Mouse (Mus musculus): ENCODE measurements at regions not wholly inside any gene's neighbourhood (a gene's known extent, or its start where the extent isn't known, plus 50 kb on each side); places are given as distances from the start of the nearest gene placed in this dataset.

DNA sequence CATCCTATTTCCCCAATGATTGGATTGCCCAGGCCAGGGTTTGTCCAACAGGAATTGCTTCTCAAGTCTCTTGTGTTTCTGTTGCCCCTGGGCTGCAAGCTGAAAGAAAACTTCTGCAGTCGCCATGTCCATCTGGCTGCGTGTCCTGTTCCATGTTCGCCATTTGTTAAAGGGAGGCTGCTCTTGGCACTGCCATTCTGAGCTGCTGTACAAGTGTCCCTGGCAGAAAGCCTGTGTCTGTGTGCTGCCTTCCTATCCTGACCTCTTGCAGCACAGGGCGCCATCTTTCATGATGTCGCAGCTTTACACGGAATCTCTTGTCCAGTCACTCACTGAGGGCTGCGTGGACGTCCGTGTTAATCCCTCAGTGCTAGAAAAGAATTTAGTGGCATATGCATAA is 349.2 kb downstream of the Agtpbp1 start:
- DNase-seq (ENCODE audit: low spot score in 2 of 2) = peak; percentile 31 to 62

DNA sequence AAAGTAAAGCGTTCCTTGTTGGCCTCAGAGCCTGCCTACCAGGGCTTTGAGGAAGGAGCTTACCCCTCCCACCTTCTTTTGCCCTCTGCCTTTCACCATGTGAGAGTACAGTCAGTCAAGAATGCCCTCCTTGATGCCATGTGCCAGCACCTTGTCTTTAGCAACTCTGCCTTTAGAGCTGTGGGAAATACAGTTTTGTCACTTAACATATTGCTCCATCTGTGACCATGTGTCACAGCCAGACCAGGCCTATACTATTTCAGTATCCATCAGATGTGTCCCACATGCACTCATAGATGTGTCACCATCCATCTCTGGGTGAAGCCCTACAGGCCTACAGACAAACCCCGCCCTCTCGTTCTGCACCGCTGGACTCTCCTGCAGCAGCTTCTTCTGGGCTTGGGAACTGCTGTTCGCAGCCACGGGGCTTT is 355.9 kb downstream of the Agtpbp1 start:
- no peak for DNase-seq (ENCODE audit: low spot score in 2 of 2)

DNA sequence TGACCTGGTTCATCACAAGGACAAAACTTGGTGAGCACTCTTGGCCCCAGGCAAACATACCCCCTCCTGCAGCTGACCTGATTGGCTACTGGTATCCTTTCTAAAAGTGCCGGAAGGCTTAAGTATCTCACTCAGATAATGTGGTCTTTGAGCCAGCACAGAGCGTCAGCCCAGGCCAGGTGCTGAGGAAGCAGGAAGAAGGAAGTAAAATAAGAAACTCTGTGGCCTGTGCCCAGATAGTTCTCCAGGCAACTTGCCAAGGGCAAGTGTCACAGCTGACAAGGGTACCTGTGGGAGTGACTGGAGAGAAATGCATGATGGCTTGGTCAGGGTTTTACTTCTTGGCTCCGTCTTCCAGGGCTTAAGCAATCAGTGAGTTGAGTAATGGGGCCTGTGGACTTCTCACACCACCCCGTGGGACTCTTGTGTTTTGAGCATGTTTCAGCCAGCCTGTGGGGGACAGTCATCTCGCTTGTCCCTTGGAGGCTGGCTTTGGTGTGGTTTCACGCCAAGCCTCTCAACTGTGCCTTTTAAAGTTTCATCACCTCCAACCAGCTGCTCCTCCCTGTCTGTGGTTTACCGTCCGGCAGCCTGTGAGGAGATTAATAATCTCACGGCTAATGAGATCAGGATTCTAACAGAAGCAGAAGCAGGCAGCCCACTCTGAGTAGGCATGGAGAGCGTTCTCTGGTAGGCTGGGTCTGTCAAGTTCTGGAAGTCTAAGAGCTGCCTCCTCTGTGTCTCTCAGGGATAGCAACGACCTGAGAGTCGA is 356.8 kb downstream of the Agtpbp1 start:
- DNase-seq (ENCODE audit: low spot score in 2 of 2) = no peak

DNA sequence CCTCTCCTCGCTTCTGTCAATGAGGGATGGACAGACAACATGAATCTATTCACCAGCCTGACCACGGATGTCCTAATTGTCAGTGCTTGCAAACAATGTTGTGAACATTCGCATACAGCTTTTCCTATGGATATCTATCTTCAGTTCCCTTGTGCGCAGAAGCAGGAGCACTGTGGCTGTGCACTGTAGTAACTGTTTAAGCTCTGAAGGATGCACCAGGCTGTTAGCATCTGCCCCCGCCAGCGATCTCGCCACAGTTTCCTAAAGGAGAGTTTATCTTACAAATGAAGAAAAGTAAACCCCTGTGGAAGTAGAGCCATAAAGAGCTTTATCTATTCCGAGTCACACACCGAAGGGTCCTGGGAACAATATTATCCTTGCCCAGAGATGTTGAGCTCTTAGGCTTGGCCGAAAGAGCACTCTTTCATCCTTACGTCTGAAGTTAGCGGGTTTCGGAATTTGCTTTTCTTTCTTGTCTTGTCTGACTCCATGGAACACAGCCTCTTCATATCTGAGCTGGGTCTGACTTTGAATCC is 357.4 kb downstream of the Agtpbp1 start:
- no peak for DNase-seq (ENCODE audit: low spot score in 2 of 2)

DNA sequence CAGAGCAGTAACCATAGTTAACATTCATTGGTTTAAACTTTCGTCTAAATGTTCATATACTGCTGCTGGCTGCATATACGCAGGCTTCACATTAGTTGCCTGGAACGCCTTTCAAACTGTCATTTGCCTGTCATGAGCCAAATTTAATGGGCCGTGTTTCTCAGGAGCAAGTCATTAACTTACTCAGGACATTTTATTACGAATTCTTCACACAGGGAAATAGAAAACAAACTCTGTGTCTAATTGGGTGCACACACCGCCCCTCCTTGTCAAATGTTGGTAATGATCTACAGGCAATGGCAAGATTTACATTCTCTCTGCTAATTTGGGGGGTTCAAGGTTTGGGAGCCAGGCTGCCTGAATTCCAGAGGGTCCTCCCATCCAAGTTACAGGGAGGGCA is 364.4 kb downstream of the Agtpbp1 start:
- no peak for DNase-seq (ENCODE audit: low spot score in 2 of 2)

DNA sequence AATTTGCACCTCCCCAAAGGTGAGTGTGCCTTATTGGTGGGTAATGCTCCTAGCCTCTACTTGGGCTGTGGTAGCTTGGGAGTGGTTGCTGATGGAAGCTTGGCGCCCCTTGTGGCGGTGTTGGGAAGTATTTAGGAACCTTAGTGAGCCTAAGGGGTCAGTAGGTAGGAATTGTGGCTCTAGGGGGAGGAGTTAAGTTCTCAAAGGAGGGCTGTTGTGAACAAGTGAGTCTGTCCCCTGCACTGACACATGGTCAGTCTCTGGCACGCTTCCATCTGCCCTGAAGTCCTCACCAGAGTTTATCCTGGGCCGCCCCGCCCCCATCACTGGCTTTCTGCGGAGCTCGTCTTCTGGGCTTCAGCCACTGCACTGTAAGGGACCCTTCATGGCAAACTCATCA is 364.9 kb downstream of the Agtpbp1 start:
- no peak for DNase-seq (ENCODE audit: low spot score in 2 of 2)

DNA sequence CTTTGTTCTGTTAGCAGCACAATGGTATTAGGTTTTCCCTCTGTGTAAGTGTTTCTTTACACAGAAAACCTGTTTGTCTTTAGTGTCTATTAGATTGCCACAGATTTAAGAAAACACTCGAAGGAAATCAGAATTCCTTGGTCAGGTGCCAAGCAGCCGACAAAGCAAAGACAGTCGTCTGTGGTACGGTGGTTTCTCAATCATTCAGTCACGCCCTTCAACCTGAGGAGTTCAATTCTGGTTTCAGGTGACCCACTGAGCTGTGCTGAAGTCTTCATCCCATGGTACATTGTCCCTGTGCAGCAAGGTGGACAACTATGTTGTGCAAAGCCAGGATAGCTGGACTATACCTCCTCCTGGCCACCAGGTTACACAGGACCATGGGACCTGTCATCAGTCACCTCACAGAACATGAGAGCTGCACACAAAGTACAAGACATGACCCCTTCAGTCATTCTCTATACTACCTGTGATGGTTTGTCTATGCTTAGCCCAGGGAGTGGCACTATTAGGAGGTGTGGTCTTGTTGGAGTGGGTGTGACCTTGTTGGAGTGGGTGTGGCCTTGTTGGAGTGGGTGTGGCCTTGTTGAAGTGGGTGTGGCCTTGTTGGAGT is 368.2 kb downstream of the Agtpbp1 start:
- DNase-seq (ENCODE audit: low spot score in 2 of 2) = no peak

DNA sequence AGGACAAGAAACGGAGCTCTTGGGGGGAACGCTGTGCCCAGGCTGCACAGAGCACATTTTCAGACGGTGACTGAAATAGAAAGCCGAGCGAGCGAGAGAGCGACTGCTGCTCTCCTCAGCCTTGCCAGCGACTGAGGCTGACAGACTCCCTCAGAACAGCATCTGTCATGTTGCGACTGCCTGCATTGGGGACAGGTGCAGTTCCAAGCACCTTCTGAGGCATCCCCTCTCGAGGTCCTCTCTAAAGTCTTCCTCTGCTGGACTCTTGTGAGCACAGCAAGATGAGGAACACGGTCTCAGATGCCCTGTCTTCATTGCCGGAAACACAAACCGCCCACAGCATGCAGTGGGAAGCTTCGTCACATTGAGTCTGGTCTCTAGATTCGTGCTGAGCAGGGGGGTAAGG is 372.7 kb downstream of the Agtpbp1 start:
- peak; percentile 63 to 69 for DNase-seq (ENCODE audit: low spot score in 2 of 2)

DNA sequence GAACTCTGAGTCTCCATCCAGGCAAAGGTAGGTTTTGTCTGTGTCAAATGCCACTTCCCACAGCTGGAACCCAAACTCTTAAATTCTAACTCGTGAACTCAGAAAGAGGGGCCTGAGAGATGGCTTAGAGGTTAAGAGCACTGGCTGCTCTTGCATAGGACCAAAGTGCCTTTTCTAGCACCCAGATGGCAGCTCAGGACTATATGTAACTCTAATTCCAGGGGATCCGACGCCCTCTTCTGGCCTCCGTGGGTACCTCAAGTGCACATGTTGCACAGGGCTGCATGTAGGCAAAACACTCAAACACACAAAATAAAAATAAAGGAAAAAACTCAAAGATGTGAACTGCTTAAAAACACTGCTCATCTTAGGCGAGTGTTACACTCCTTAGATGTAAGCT is 374.2 kb downstream of the Agtpbp1 start:
- no peak for DNase-seq (ENCODE audit: low spot score in 2 of 2)

DNA sequence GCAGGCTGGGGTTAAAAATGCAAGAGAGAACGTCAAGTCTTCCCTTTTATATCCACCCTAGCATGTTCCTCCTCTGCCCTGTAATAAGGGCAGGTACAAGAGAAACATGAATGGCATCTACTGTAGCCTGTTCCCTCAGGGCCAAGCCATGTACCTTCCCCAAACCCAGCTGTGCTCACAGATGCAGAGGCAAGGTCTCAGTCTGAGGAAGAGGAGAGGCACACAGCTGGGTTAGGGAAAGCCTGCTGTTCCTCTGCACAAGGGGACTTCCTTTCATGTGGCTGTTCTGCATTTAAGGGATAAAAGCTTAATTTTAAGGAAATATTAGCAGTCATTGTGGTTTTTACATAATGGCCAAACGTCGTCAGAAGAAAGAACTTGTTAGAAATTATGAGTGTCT is 378.8 kb downstream of the Agtpbp1 start:
- DNase-seq (ENCODE audit: low spot score in 2 of 2) = no peak

DNA sequence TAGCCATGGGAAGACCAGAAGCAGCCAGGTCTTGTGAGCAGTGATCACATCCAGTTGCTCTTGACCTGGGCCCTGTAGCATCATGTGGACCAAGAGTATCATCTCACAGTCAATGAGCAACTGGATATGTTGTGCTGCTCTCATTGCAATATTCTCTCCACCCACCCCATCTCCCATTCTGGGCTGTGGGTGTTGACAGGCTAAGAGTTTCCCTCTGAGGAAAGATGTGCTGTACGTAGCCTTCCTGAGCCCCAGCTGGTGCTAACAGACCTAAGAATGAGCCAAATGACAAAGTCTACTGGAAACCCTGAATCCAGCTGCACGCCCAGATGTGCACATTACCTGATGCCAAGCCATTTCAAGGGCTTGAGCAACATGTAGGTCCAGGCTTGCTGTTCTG is 380.5 kb downstream of the Agtpbp1 start:
- no peak for DNase-seq (ENCODE audit: low spot score in 2 of 2)

DNA sequence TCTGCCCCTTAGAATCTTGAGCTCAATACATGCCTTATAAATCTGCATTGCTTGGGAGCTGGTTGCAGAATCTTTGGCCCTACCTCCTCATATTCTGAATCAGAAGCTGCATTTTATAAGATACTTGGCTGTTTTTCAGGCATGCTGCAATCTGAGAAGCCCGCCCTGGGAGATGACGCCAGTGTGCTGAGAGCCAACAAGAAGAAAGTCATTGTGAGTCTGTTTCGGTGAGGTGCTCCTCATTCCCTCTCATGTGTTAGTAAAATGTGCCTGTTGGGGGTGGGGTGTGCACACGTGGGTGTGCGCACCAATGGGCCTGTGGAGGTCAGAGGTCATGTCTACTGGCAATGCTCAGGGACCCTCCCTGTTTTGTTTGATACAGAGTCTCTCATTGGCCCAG is 388.7 kb downstream of the Agtpbp1 start:
- no peak for DNase-seq (ENCODE audit: low spot score in 2 of 2)

DNA sequence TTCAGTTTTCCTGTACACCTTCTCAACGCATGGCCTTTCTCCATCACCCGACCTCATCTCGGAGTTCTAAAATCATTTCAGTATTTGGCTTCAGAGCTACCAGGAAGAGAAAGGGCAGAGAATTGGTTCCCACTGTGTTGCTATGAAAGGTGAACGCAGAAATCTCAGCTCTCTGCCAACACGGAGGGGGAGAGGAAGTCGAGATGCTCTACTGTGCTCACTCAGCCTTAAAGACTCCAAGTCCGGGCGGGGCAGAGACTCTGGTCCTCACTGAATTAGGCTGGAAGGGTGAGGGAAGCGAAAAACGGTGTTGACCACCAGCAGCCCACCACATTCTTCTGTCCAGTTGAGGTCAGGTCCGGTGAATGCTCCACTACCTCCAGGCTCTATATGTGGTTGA is 382.1 kb downstream of the Ntrk2 start:
- DNase-seq (ENCODE audit: low spot score in 2 of 2) = no peak

All from layer of hippocampus, postnatal 14 days (tissue).